Mouse (Mus musculus) bone marrow macrophage, adult 2 months (primary cell): ENCODE data around the gene Slc13a1.

ENCODE experiments used
- CTCF ChIP-seq: IDR thresholded peaks from 2 replicates; pipeline ENCODE4 v1.5.1; 2012; ENCODE audit warnings: low read depth, mild to moderate bottlenecking, low read length, moderate library complexity
- POLR2A ChIP-seq: IDR thresholded peaks from 2 replicates; pipeline ENCODE4 v1.6.1; 2012; ENCODE audit warnings: mild to moderate bottlenecking, low read depth, low read length, borderline replicate concordance

DNA sequence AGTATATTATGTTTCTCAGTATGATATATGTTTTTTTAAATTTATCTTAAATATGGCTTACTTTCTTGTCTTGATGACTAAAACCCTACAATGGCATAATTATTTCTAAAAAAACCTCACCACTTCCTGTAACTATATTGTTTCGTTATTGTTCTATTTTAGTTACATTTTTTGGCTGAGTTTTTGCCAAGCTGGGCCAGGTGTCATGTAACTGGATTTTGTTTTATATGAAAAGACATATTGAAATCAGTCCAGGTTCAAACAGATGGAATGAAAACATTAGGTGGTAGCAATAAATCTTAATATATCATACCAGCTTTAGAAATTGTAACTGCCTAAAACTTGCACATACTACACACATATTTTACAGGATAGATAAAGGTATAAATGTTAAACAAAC, 66.6 kb downstream of the Slc13a1 start:
- TF ChIP-seq POLR2A (no peak), CTCF (no peak)
